Mouse (Mus musculus) heart, embryonic 14.5 days (tissue): Measurements from ENCODE around the gene Agap1. TPM values are rescaled to one million over a fixed set of nuclear protein-coding genes. Genes with fewer than 3 reads are reported as not detected.
A peak's percentile ranks its signal among the peaks of the same experiment; 100 is the strongest.

ENCODE experiments used
- ATAC-seq: fragments of 200-750 bp; cut with Nextera tagmentation; 2 replicates; pipeline ENCODE4 v1.8.0; 2017; ENCODE audit warnings: low read depth, moderate TSS enrichment; ENCODE audit not compliant: insufficient number of reproducible peaks, insufficient read depth, low FRiP score
- H3K27ac ChIP-seq, 2 experiments: fragments of 200-500 bp in 1 of 2; fragments of 300-500 bp in 1 of 2; sonication (generic) in 1 of 2; replicated peaks in 1 of 2; 2 replicates each; pipeline ENCODE4 v1.5.1; 2012 to 2014; ENCODE audit warnings: low read depth in 2 of 2, low read length in 2 of 2, control low read depth in 1 of 2, mild to moderate bottlenecking in 1 of 2, mixed read lengths in 1 of 2; ENCODE audit not compliant: control insufficient read depth in 1 of 2, insufficient read depth in 1 of 2
- H3K27me3 ChIP-seq: fragments of 300-500 bp; sonication (generic); 2 replicates; pipeline ENCODE4 v1.6.1; 2014; ENCODE audit warnings: mild to moderate bottlenecking, low read length, control low read depth; ENCODE audit not compliant: control insufficient read depth, insufficient read depth
- H3K36me3 ChIP-seq: fragments of 300-500 bp; sonication (generic); 2 replicates; pipeline ENCODE4 v1.6.1; 2014; ENCODE audit warnings: mild to moderate bottlenecking, control low read depth, low read length, mixed read lengths; ENCODE audit not compliant: control insufficient read depth, insufficient read depth
- H3K4me1 ChIP-seq, 2 experiments: fragments of 200-500 bp in 1 of 2; fragments of 300-500 bp in 1 of 2; sonication (generic) in 1 of 2; 2 replicates each; pipeline ENCODE4 v1.6.1; 2012 to 2014; ENCODE audit warnings: low read length in 2 of 2, control low read depth in 1 of 2, mixed read lengths in 1 of 2; ENCODE audit not compliant: control insufficient read depth in 2 of 2, insufficient read depth in 2 of 2
- H3K4me2 ChIP-seq: fragments of 300-500 bp; sonication (generic); 2 replicates; pipeline ENCODE4 v1.6.1; 2014; ENCODE audit warnings: mild to moderate bottlenecking, low read length
- H3K4me3 ChIP-seq, 2 experiments: fragments of 200-500 bp in 1 of 2; fragments of 300-500 bp in 1 of 2; sonication (generic) in 1 of 2; 2 replicates each; pipeline ENCODE4 v1.5.1; 2012 to 2014; ENCODE audit warnings: low read length in 2 of 2, mild to moderate bottlenecking in 2 of 2, control low read depth in 1 of 2, low read depth in 1 of 2, moderate library complexity in 1 of 2; ENCODE audit not compliant: control insufficient read depth in 1 of 2, insufficient read depth in 1 of 2
- H3K9ac ChIP-seq: fragments of 300-500 bp; sonication (generic); 2 replicates; pipeline ENCODE4 v1.6.1; 2014; ENCODE audit warnings: mild to moderate bottlenecking, low read length
- H3K9me3 ChIP-seq: fragments of 300-500 bp; sonication (generic); 2 replicates; pipeline ENCODE4 v1.6.1; 2016; ENCODE audit warnings: low read length, control low read depth; ENCODE audit not compliant: control insufficient read depth
- WGBS: fragments of 180-500 bp; shearing (Covaris S2); extraction: QIAGEN DNeasy Blood & Tissue Kit; methylation state at CpG from one replicate; pipeline ENCODE4 v1.1.7; 2014; 5-methylcytosine and 5-hydroxymethylcytosine counted together
- polyA plus RNA-seq: library from polyadenylated mRNA; unstranded; fragments of >200 nt; fragmentation: Nextera tagmentation; extraction: Ambion mirVana; gene quantifications from 2 replicates; pipeline ENCODE4 v1.2.1, GENCODE M21; 2014

The Agap1 gene
- polyA plus RNA-seq, 1 experiment from 2014 or later: 17.0 TPM

- no peak overlapping the region for H3K27ac ChIP-seq
- no peak overlapping the region for H3K9ac ChIP-seq
- H3K36me3 ChIP-seq: no peaks in the 10 kb centered on the region
- peaks cover 0 to 3% of the 10 kb centered on the region in 2 experiments; a peak in 1 of 4 replicates for H3K4me1 ChIP-seq
- no peak for ATAC-seq
- H3K4me3 ChIP-seq: no peak overlapping the region
- no peak overlapping the region for H3K4me2 ChIP-seq
- H3K9me3 ChIP-seq: no peaks in the 10 kb centered on the region
- H3K27me3 ChIP-seq: no peaks in the 10 kb centered on the region
- WGBS: 50% methylated on average over 12 of the region's 12 CpGs
Measured at GRCm38 (mm10) chr1:89870134-89870905, 415.7 kb downstream of the Agap1 start.

GRCm38 (mm10) chr1:89870906-89871211 lies 416.3 kb downstream of the Agap1 start:
- no peak for ATAC-seq
- no peaks in the 10 kb centered on the region for H3K36me3 ChIP-seq
- H3K27me3 ChIP-seq: no peaks in the 10 kb centered on the region
- no peak overlapping the region for H3K27ac ChIP-seq
- no peak overlapping the region for H3K9ac ChIP-seq
- no peak overlapping the region for H3K4me3 ChIP-seq
- no peaks in the 10 kb centered on the region for H3K9me3 ChIP-seq
- H3K4me1 ChIP-seq: peaks cover 0 to 3% of the 10 kb centered on the region in 2 experiments; a peak in 1 of 4 replicates
- 55% methylated on average over 6 of the region's 6 CpGs for WGBS
- no peak overlapping the region for H3K4me2 ChIP-seq

GRCm38 (mm10) chr1:89876346-89877072 lies 421.9 kb downstream of the Agap1 start:
- WGBS: 43% methylated on average over 5 of the region's 5 CpGs
- Histone ChIP-seq H3K4me3 (no peak overlapping the region), H3K4me2 (no peak overlapping the region), H3K36me3 (no peaks in the 10 kb centered on the region), H3K4me1 (peaks cover 0 to 3% of the 10 kb centered on the region in 2 experiments; a peak in 2 of 4 replicates), H3K27ac (no peak overlapping the region), H3K9ac (no peak overlapping the region), H3K27me3 (no peaks in the 10 kb centered on the region), H3K9me3 (no peaks in the 10 kb centered on the region)
- ATAC-seq: no peak

GRCm38 (mm10) chr1:89878496-89878895 lies 423.9 kb downstream of the Agap1 start:
- H3K9ac ChIP-seq: no peak overlapping the region
- H3K4me1 ChIP-seq: peaks cover 0 to 3% of the 10 kb centered on the region in 2 experiments; a peak in 2 of 4 replicates
- H3K9me3 ChIP-seq: no peaks in the 10 kb centered on the region
- no peaks in the 10 kb centered on the region for H3K36me3 ChIP-seq
- no peaks in the 10 kb centered on the region for H3K27me3 ChIP-seq
- H3K27ac ChIP-seq: no peak overlapping the region
- ATAC-seq: no peak
- 78% methylated on average over 11 of the region's 11 CpGs for WGBS
- no peak overlapping the region for H3K4me3 ChIP-seq
- H3K4me2 ChIP-seq: no peak overlapping the region

GRCm38 (mm10) chr1:89880193-89880592 lies 425.6 kb downstream of the Agap1 start:
- no peaks in the 10 kb centered on the region for H3K27me3 ChIP-seq
- no peaks in the 10 kb centered on the region for H3K36me3 ChIP-seq
- no peak overlapping the region for H3K9ac ChIP-seq
- peaks cover 0 to 3% of the 10 kb centered on the region in 2 experiments; a peak in 2 of 4 replicates for H3K4me1 ChIP-seq
- H3K4me2 ChIP-seq: no peak overlapping the region
- H3K27ac ChIP-seq: 0 out of 4 replicates have a peak overlapping the region, but pooled peaks of 1 of the 2 experiments have one; percentile 6
- WGBS: 56% methylated on average over 8 of the region's 8 CpGs
- no peaks in the 10 kb centered on the region for H3K9me3 ChIP-seq
- no peak for ATAC-seq
- no peak overlapping the region for H3K4me3 ChIP-seq

GRCm38 (mm10) chr1:89880834-89881233 lies 426.2 kb downstream of the Agap1 start:
- no peak overlapping the region for H3K4me3 ChIP-seq
- whole genome bisulfite sequencing: 73% methylated on average over 10 of the region's 10 CpGs
- no peaks in the 10 kb centered on the region for H3K36me3 ChIP-seq
- ATAC-seq: no peak
- no peaks in the 10 kb centered on the region for H3K27me3 ChIP-seq
- H3K9ac ChIP-seq: no peak overlapping the region
- H3K4me1 ChIP-seq: peaks cover 0 to 5% of the 10 kb centered on the region in 2 experiments; a peak in 2 of 4 replicates
- no peaks in the 10 kb centered on the region for H3K9me3 ChIP-seq
- H3K4me2 ChIP-seq: no peak overlapping the region
- H3K27ac ChIP-seq: no peak overlapping the region

GRCm38 (mm10) chr1:89884335-89884734 lies 429.7 kb downstream of the Agap1 start:
- ATAC-seq: no peak
- peaks cover 0 to 2% of the 10 kb centered on the region in 2 experiments; a peak in 2 of 4 replicates for H3K4me1 ChIP-seq
- H3K4me3 ChIP-seq: no peak overlapping the region
- no peak overlapping the region for H3K9ac ChIP-seq
- H3K4me2 ChIP-seq: no peak overlapping the region
- no peaks in the 10 kb centered on the region for H3K9me3 ChIP-seq
- no peak overlapping the region for H3K27ac ChIP-seq
- no peaks in the 10 kb centered on the region for H3K27me3 ChIP-seq
- 90% methylated on average over 8 of the region's 8 CpGs for WGBS
- H3K36me3 ChIP-seq: peaks cover 15% of the 10 kb centered on the region
